Mouse (Mus musculus): Measurements from ENCODE around the gene Rpl18.

Gene Rpl18

GRCm38 (mm10) chr7:45727625-45728024, 12.4 kb downstream of the Rpl18 start:
- DNase-seq (ENCODE audit: extremely low read depth, low read depth, low spot score) = no peak

GRCm38 (mm10) chr7:45730727-45731431, 15.6 kb downstream of the Rpl18 start:
- no peak for DNase-seq (ENCODE audit: extremely low read depth, low read depth, low spot score)

- no peak for DNase-seq (ENCODE audit: extremely low read depth, low read depth, low spot score)
Measured at GRCm38 (mm10) chr7:45733477-45733876, 18.2 kb downstream of the Rpl18 start.

GRCm38 (mm10) chr7:45739162-45739763, 24.0 kb downstream of the Rpl18 start:
- no peak for DNase-seq (ENCODE audit: extremely low read depth, low read depth, low spot score)

GRCm38 (mm10) chr7:45739820-45740219, 24.6 kb downstream of the Rpl18 start:
- no peak for DNase-seq (ENCODE audit: extremely low read depth, low read depth, low spot score)

- DNase-seq (ENCODE audit: extremely low read depth, low read depth, low spot score) = no peak
Measured at GRCm38 (mm10) chr7:45741308-45741707, 26.1 kb downstream of the Rpl18 start.

GRCm38 (mm10) chr7:45741777-45742176, 26.5 kb downstream of the Rpl18 start:
- no peak for DNase-seq (ENCODE audit: extremely low read depth, low read depth, low spot score)

GRCm38 (mm10) chr7:45742338-45742737, 27.1 kb downstream of the Rpl18 start:
- no peak for DNase-seq (ENCODE audit: extremely low read depth, low read depth, low spot score)

- no peak for DNase-seq (ENCODE audit: extremely low read depth, low read depth, low spot score)
Measured at GRCm38 (mm10) chr7:45744387-45744786, 29.1 kb downstream of the Rpl18 start.

GRCm38 (mm10) chr7:45746518-45746917, 31.3 kb downstream of the Rpl18 start:
- DNase-seq (ENCODE audit: extremely low read depth, low read depth, low spot score) = no peak

- DNase-seq (ENCODE audit: extremely low read depth, low read depth, low spot score) = no peak
Measured at GRCm38 (mm10) chr7:45747450-45747849, 32.2 kb downstream of the Rpl18 start.

- DNase-seq (ENCODE audit: extremely low read depth, low read depth, low spot score) = no peak
Measured at GRCm38 (mm10) chr7:45748110-45748509, 32.9 kb downstream of the Rpl18 start.

- no peak for DNase-seq (ENCODE audit: extremely low read depth, low read depth, low spot score)
Measured at GRCm38 (mm10) chr7:45749401-45749800, 34.1 kb downstream of the Rpl18 start.

GRCm38 (mm10) chr7:45750162-45750561, 34.9 kb downstream of the Rpl18 start:
- DNase-seq (ENCODE audit: extremely low read depth, low read depth, low spot score) = no peak

- no peak for DNase-seq (ENCODE audit: extremely low read depth, low read depth, low spot score)
Measured at GRCm38 (mm10) chr7:45755703-45756102, 40.4 kb downstream of the Rpl18 start.

- DNase-seq (ENCODE audit: extremely low read depth, low read depth, low spot score) = no peak
Measured at GRCm38 (mm10) chr7:45759400-45759799, 44.1 kb downstream of the Rpl18 start.

- no peak for DNase-seq (ENCODE audit: extremely low read depth, low read depth, low spot score)
Measured at GRCm38 (mm10) chr7:45760151-45760550, 44.9 kb downstream of the Rpl18 start.

GRCm38 (mm10) chr7:45765995-45766394, 50.7 kb downstream of the Rpl18 start:
- DNase-seq (ENCODE audit: extremely low read depth, low read depth, low spot score) = no peak

GRCm38 (mm10) chr7:45766764-45767163, 51.5 kb downstream of the Rpl18 start:
- no peak for DNase-seq (ENCODE audit: extremely low read depth, low read depth, low spot score)

- no peak for DNase-seq (ENCODE audit: extremely low read depth, low read depth, low spot score)
Measured at GRCm38 (mm10) chr7:45767500-45767899, 52.2 kb downstream of the Rpl18 start.

Measured in fat pad, adult 2 months (tissue).